Mouse (Mus musculus) midbrain, embryonic 15.5 days (tissue): ENCODE data around the gene Tnrc18. TPM values are rescaled to one million over a fixed set of nuclear protein-coding genes. Genes with fewer than 3 reads are reported as not detected.

ENCODE experiments used
- ATAC-seq: fragments of 200-750 bp; cut with Nextera tagmentation; replicated peaks from 2 replicates; pipeline ENCODE4 v1.8.0; 2017; ENCODE audit warnings: moderate TSS enrichment
- H3K27ac ChIP-seq: fragments of 300-500 bp; sonication (generic); 2 replicates; pipeline ENCODE4 v1.5.1; 2015; ENCODE audit warnings: mild to moderate bottlenecking, inconsistent platforms
- H3K27me3 ChIP-seq: fragments of 300-500 bp; sonication (generic); replicated peaks from 2 replicates; pipeline ENCODE4 v1.6.1; 2015; ENCODE audit warnings: inconsistent platforms
- H3K36me3 ChIP-seq: fragments of 300-500 bp; sonication (generic); replicated peaks from 2 replicates; pipeline ENCODE4 v1.6.1; 2015; ENCODE audit warnings: inconsistent platforms
- H3K4me1 ChIP-seq: fragments of 300-500 bp; sonication (generic); 2 replicates; pipeline ENCODE4 v1.6.1; 2015; ENCODE audit warnings: inconsistent platforms
- H3K4me2 ChIP-seq: fragments of 300-500 bp; sonication (generic); 2 replicates; pipeline ENCODE4 v1.6.1; 2015; ENCODE audit warnings: inconsistent platforms, mild to moderate bottlenecking, moderate library complexity
- H3K4me3 ChIP-seq: fragments of 300-500 bp; sonication (generic); 2 replicates; pipeline ENCODE4 v1.5.1; 2015; ENCODE audit warnings: mild to moderate bottlenecking, inconsistent platforms
- H3K9ac ChIP-seq: fragments of 300-500 bp; sonication (generic); 2 replicates; pipeline ENCODE4 v1.6.1; 2015; ENCODE audit warnings: mild to moderate bottlenecking, inconsistent platforms
- H3K9me3 ChIP-seq: fragments of 300-500 bp; sonication (generic); 2 replicates; pipeline ENCODE4 v1.6.1; 2016; ENCODE audit warnings: inconsistent platforms
- WGBS: fragments of 180-500 bp; shearing (Covaris S2); methylation state at CpG from one replicate; pipeline ENCODE4 v1.1.7; 2015; ENCODE audit warnings: mixed read lengths; 5-methylcytosine and 5-hydroxymethylcytosine counted together
- polyA plus RNA-seq: library from polyadenylated mRNA; unstranded; fragments of >200 nt; fragmentation: Nextera tagmentation; extraction: Ambion mirVana; gene quantifications from 2 replicates; pipeline ENCODE4 v1.2.1, GENCODE M21; 2015

Gene Tnrc18
- 36.3 and 38.6 TPM in 2 replicates for polyA plus RNA-seq

- Histone ChIP-seq H3K27me3 (no peaks in the 10 kb centered on the region), H3K36me3 (no peaks in the 10 kb centered on the region), H3K4me1 (peaks cover 12% of the 10 kb centered on the region), H3K4me2 (peak within 1 kb of the TSS; percentile 93), H3K9me3 (no peaks in the 10 kb centered on the region), H3K4me3 (peak within 1 kb of the TSS; percentile 77), H3K9ac (peak within 1 kb of the TSS; percentile 99), H3K27ac (peak within 1 kb of the TSS; percentile 99)
- ATAC-seq = peak; percentile 79
- WGBS = under 1% methylated on average over 53 of the region's 56 CpGs
Measured at GRCm38 (mm10) chr5:142817524-142818434, at the start of gene Tnrc18. Gene Tnrc18, minus strand, starts transcription at chr5:142817662.

GRCm38 (mm10) chr5:142857763-142858229, 40.3 kb upstream of the Tnrc18 start:
- peak overlapping the region; percentile 76 for H3K27ac ChIP-seq
- H3K4me2 ChIP-seq = peak overlapping the region; percentile 9
- no peak overlapping the region for H3K9ac ChIP-seq
- peak; percentile 71 for ATAC-seq
- 29% methylated on average over 16 of the region's 16 CpGs for WGBS
- H3K4me3 ChIP-seq = no peak overlapping the region
- H3K27me3 ChIP-seq = no peaks in the 10 kb centered on the region
- H3K36me3 ChIP-seq = no peaks in the 10 kb centered on the region
- H3K9me3 ChIP-seq = no peaks in the 10 kb centered on the region
- peaks cover 11% of the 10 kb centered on the region for H3K4me1 ChIP-seq

- Histone ChIP-seq H3K27ac (no peak overlapping the region), H3K4me3 (no peak overlapping the region), H3K4me2 (no peak overlapping the region), H3K27me3 (no peaks in the 10 kb centered on the region), H3K36me3 (no peaks in the 10 kb centered on the region), H3K9ac (no peak overlapping the region), H3K9me3 (no peaks in the 10 kb centered on the region), H3K4me1 (peaks cover 11% of the 10 kb centered on the region)
- ATAC-seq = no peak
- 80% methylated on average over 4 of the region's 4 CpGs for WGBS
Measured at GRCm38 (mm10) chr5:142856408-142856807, 38.9 kb upstream of the Tnrc18 start.

GRCm38 (mm10) chr5:142854877-142855276, 37.4 kb upstream of the Tnrc18 start:
- H3K4me3 ChIP-seq = no peak overlapping the region
- no peak for ATAC-seq
- no peaks in the 10 kb centered on the region for H3K9me3 ChIP-seq
- no peak overlapping the region for H3K27ac ChIP-seq
- H3K36me3 ChIP-seq = no peaks in the 10 kb centered on the region
- peaks cover 11% of the 10 kb centered on the region for H3K4me1 ChIP-seq
- WGBS = 82% methylated on average over 10 of the region's 10 CpGs
- H3K27me3 ChIP-seq = no peaks in the 10 kb centered on the region
- H3K9ac ChIP-seq = no peak overlapping the region
- H3K4me2 ChIP-seq = no peak overlapping the region

- Histone ChIP-seq H3K27me3 (no peaks in the 10 kb centered on the region), H3K4me1 (peaks cover 11% of the 10 kb centered on the region), H3K4me2 (no peak overlapping the region), H3K4me3 (no peak overlapping the region), H3K9ac (no peak overlapping the region), H3K9me3 (no peaks in the 10 kb centered on the region), H3K36me3 (no peaks in the 10 kb centered on the region), H3K27ac (no peak overlapping the region)
- WGBS = 72% methylated on average over 6 of the region's 6 CpGs
- no peak for ATAC-seq
Measured at GRCm38 (mm10) chr5:142853585-142853984, 36.1 kb upstream of the Tnrc18 start.

GRCm38 (mm10) chr5:142851681-142852049, 34.2 kb upstream of the Tnrc18 start:
- H3K27me3 ChIP-seq = no peaks in the 10 kb centered on the region
- H3K4me2 ChIP-seq = no peak overlapping the region
- H3K4me3 ChIP-seq = no peak overlapping the region
- no peaks in the 10 kb centered on the region for H3K9me3 ChIP-seq
- H3K9ac ChIP-seq = no peak overlapping the region
- WGBS = 60% methylated on average over 5 of the region's 5 CpGs
- H3K27ac ChIP-seq = no peak overlapping the region
- no peaks in the 10 kb centered on the region for H3K36me3 ChIP-seq
- no peak for ATAC-seq
- no peaks in the 10 kb centered on the region for H3K4me1 ChIP-seq

GRCm38 (mm10) chr5:142850916-142851680, 33.6 kb upstream of the Tnrc18 start:
- Histone ChIP-seq H3K27me3 (no peaks in the 10 kb centered on the region), H3K27ac (no peak overlapping the region), H3K36me3 (no peaks in the 10 kb centered on the region), H3K4me1 (no peaks in the 10 kb centered on the region), H3K9ac (no peak overlapping the region), H3K9me3 (no peaks in the 10 kb centered on the region), H3K4me2 (no peak overlapping the region), H3K4me3 (no peak overlapping the region)
- 89% methylated on average over 7 of the region's 7 CpGs for WGBS
- ATAC-seq = no peak

GRCm38 (mm10) chr5:142850476-142850875, 33.0 kb upstream of the Tnrc18 start:
- no peak overlapping the region for H3K4me3 ChIP-seq
- no peaks in the 10 kb centered on the region for H3K27me3 ChIP-seq
- H3K9ac ChIP-seq = no peak overlapping the region
- no peaks in the 10 kb centered on the region for H3K4me1 ChIP-seq
- WGBS = 55% methylated on average over 9 of the region's 9 CpGs
- no peak overlapping the region for H3K4me2 ChIP-seq
- no peak for ATAC-seq
- no peaks in the 10 kb centered on the region for H3K9me3 ChIP-seq
- no peaks in the 10 kb centered on the region for H3K36me3 ChIP-seq
- H3K27ac ChIP-seq = no peak overlapping the region

- H3K4me1 ChIP-seq = no peaks in the 10 kb centered on the region
- no peak for ATAC-seq
- 96% methylated on average over 7 of the region's 7 CpGs for WGBS
- no peak overlapping the region for H3K4me3 ChIP-seq
- no peaks in the 10 kb centered on the region for H3K36me3 ChIP-seq
- H3K9ac ChIP-seq = no peak overlapping the region
- H3K4me2 ChIP-seq = no peak overlapping the region
- no peaks in the 10 kb centered on the region for H3K9me3 ChIP-seq
- no peaks in the 10 kb centered on the region for H3K27me3 ChIP-seq
- H3K27ac ChIP-seq = no peak overlapping the region
Measured at GRCm38 (mm10) chr5:142848911-142849310, 31.4 kb upstream of the Tnrc18 start.

GRCm38 (mm10) chr5:142848149-142848548, 30.7 kb upstream of the Tnrc18 start:
- Histone ChIP-seq H3K4me2 (no peak overlapping the region), H3K4me3 (no peak overlapping the region), H3K27me3 (no peaks in the 10 kb centered on the region), H3K27ac (no peak overlapping the region), H3K36me3 (no peaks in the 10 kb centered on the region), H3K9ac (no peak overlapping the region), H3K4me1 (no peaks in the 10 kb centered on the region), H3K9me3 (no peaks in the 10 kb centered on the region)
- ATAC-seq = no peak
- WGBS = 82% methylated on average over 3 of the region's 3 CpGs

GRCm38 (mm10) chr5:142844467-142844866, 27.0 kb upstream of the Tnrc18 start:
- Histone ChIP-seq H3K4me2 (no peak overlapping the region), H3K4me3 (no peak overlapping the region), H3K9me3 (no peaks in the 10 kb centered on the region), H3K4me1 (no peaks in the 10 kb centered on the region), H3K27ac (no peak overlapping the region), H3K36me3 (no peaks in the 10 kb centered on the region), H3K9ac (no peak overlapping the region), H3K27me3 (no peaks in the 10 kb centered on the region)
- 60% methylated on average over 8 of the region's 8 CpGs for WGBS
- no peak for ATAC-seq

GRCm38 (mm10) chr5:142842137-142842642, 24.7 kb upstream of the Tnrc18 start:
- Histone ChIP-seq H3K4me3 (no peak overlapping the region), H3K27ac (no peak overlapping the region), H3K4me1 (no peaks in the 10 kb centered on the region), H3K9ac (no peak overlapping the region), H3K9me3 (no peaks in the 10 kb centered on the region), H3K36me3 (no peaks in the 10 kb centered on the region), H3K27me3 (no peaks in the 10 kb centered on the region), H3K4me2 (no peak overlapping the region)
- no peak; the same call in 1 of the 2 replicates for ATAC-seq
- 21% methylated on average over 7 of the region's 7 CpGs for WGBS
